Mouse (Mus musculus) kidney, embryonic 14.5 days (tissue): ENCODE data around the gene Olfr1279. TPM values are rescaled to one million over a fixed set of nuclear protein-coding genes. Genes with fewer than 3 reads are reported as not detected.

Source experiments
- polyA plus RNA-seq: library from polyadenylated mRNA; unstranded; fragments of >200 nt; fragmentation: Nextera tagmentation; extraction: Ambion mirVana; gene quantifications from 2 replicates; pipeline ENCODE4 v1.2.1, GENCODE M21; 2014

The Olfr1279 gene
- polyA plus RNA-seq, 1 experiment from 2014 or later: not detected

Other genes starting within 250 kb of the Olfr1279 start
- not detected in 2 replicates for gene Gm13941, start 194.7 kb upstream of the Olfr1279 start, polyA plus RNA-seq
- gene Gm15130, start 147.7 kb upstream of the Olfr1279 start, polyA plus RNA-seq: not detected in 2 replicates
- not detected in 2 replicates for gene 4930430A15Rik, start 71.0 kb upstream of the Olfr1279 start, polyA plus RNA-seq
- not detected in 2 replicates for gene Olfr1275, start 65.3 kb upstream of the Olfr1279 start, polyA plus RNA-seq
- gene Olfr1276, start 46.1 kb upstream of the Olfr1279 start, polyA plus RNA-seq: not detected in 2 replicates
- not detected in 2 replicates for gene Olfr1277, start 26.5 kb upstream of the Olfr1279 start, polyA plus RNA-seq
- gene Olfr1278, start 10.5 kb upstream of the Olfr1279 start, polyA plus RNA-seq: not detected in 2 replicates
- gene Olfr1280, start 13.4 kb downstream of the Olfr1279 start, polyA plus RNA-seq: not detected in 2 replicates
- gene Olfr1281, start 25.9 kb downstream of the Olfr1279 start, polyA plus RNA-seq: not detected in 2 replicates
- gene Olfr1282, start 35.4 kb downstream of the Olfr1279 start, polyA plus RNA-seq: not detected in 2 replicates
- not detected in 2 replicates for gene Olfr1283, start 66.2 kb downstream of the Olfr1279 start, polyA plus RNA-seq
- not detected in 2 replicates for gene Olfr1284, start 74.9 kb downstream of the Olfr1279 start, polyA plus RNA-seq
- gene Olfr1286, start 122.5 kb downstream of the Olfr1279 start, polyA plus RNA-seq: not detected in 2 replicates
- not detected in 2 replicates for gene Olfr1287, start 148.5 kb downstream of the Olfr1279 start, polyA plus RNA-seq
- gene Olfr1288, start 173.5 kb downstream of the Olfr1279 start, polyA plus RNA-seq: not detected in 2 replicates
- gene Olfr1289, start 180.2 kb downstream of the Olfr1279 start, polyA plus RNA-seq: not detected in 2 replicates
- gene Olfr1290, start 193.2 kb downstream of the Olfr1279 start, polyA plus RNA-seq: not detected in 2 replicates
- gene Olfr1291-ps1, start 196.5 kb downstream of the Olfr1279 start, polyA plus RNA-seq: not detected in 2 replicates
- gene Olfr1293-ps, start 224.6 kb downstream of the Olfr1279 start, polyA plus RNA-seq: not detected in 2 replicates
- not detected in 2 replicates for gene Olfr1294, start 239.7 kb downstream of the Olfr1279 start, polyA plus RNA-seq